Mouse (Mus musculus) naive thymus-derived CD4-positive, alpha-beta T cell, adult 5 months (primary cell): ENCODE results near the gene Ccdc33. TPM values are rescaled to one million over a fixed set of nuclear protein-coding genes. Genes with fewer than 3 reads are reported as not detected.

Source experiments
- polyA plus RNA-seq: library from polyadenylated mRNA; unstranded; fragments of 100-300 nt; shearing (Covaris generic); gene quantifications from one replicate; pipeline ENCODE4 v1.2.1, GENCODE M21; 2017

The Ccdc33 gene
- polyA plus RNA-seq = not detected

DNA sequence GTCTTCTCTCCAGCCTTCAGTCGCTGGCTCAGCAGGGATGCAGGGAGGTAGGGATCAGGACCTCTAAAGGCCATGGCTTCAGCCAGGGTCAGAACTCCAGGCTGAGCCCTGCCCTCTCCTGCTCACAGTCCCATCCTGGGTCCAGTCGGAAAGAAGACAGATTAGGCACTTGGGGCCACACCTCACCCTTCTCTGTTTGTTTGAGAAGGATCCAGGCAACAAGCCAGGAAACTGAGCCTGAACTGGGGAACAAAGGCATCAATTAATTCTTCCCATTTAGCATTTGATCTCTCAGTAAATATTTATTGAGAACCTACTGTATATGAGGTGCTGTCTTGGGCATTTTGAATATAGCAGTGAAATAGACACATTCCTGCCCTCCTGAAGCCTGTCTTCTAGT, at the start of gene Ccdc33:
Gene Ccdc33, minus strand, starts transcription at position 153 of the 400 bp plus-strand sequence.

DNA sequence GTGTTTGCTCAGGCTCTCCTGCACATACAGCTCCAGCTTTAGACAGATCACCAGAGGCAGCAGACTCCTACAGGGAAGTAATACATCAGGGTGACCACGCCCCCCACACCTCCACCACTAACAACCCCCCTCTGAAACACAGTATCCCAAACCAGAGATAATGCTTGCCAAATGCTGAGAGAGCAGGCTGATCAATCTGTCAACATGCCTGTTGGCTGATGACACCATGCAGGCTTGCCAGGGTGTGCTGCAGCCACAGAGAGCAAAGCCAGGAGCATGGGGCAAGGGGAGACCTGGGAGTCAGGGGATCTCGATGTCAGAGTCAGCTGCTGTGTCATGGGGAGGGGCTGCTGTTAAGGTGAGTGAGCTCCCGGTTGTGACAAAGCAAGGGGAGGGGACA, 55.1 kb downstream of the Ccdc33 start, which contains the start of gene Stra6:
Gene Stra6, plus strand, starts transcription at position 258 of the 400 bp plus-strand sequence.

DNA sequence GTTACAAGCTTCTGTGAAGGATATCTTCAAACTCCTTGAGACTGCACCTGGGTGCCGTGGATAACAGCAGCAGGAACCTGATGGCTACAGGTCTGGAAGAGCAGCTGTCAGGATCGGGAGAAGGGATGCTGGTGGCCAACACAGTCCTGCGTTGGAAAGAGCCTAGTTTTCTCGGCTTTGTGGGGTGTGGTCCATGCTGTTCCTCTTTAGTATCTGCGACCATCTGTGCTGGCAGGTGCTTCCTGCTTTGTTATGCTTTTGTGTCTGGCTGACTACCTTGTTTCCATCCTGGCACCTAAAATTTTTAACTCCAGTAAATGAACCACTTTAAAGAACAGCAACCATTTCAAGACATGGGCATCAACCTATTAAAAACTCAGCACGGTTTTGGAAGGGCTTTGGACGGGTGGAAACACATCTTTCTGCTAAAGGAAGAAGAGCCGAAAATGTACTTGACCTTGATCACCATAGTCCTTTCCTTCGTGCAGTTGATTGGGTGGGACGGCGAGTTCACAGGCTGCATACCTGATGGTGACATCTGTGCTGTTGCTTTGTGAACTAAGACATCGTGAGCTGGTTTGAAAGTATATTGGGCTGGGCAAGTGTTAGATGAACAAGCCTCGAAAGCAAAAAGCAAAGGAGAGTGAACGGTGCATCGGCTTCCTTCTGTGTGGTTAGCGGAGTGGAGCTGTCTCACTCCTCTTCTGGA, 112.7 kb downstream of the Ccdc33 start, which contains the start of gene Cyp11a1:
Gene Cyp11a1, plus strand, starts transcription at position 659 of the 709 bp plus-strand sequence.

Other genes with a start within 250 kb of the Ccdc33 start
- gene Ubl7, start 207.8 kb downstream of the Ccdc33 start, polyA plus RNA-seq = 57.3 TPM
- gene Sema7a, start 178.7 kb downstream of the Ccdc33 start, polyA plus RNA-seq = 0.17 TPM
- gene Cyp11a1, start 112.4 kb downstream of the Ccdc33 start, polyA plus RNA-seq = not detected
- 0.19 TPM for gene Stra6, start 55.0 kb downstream of the Ccdc33 start, polyA plus RNA-seq
- not detected for gene Islr, start 85.5 kb upstream of the Ccdc33 start, polyA plus RNA-seq
- not detected for gene Islr2, start 85.5 kb upstream of the Ccdc33 start, polyA plus RNA-seq
- 46.0 TPM for gene Pml, start 131.0 kb upstream of the Ccdc33 start, polyA plus RNA-seq
- gene Stoml1, start 134.3 kb upstream of the Ccdc33 start, polyA plus RNA-seq = 17.2 TPM
- 0.10 TPM for gene Loxl1, start 194.4 kb upstream of the Ccdc33 start, polyA plus RNA-seq